Mouse (Mus musculus) myocyte (in vitro differentiated cells): ENCODE measurements around the gene Gpr150.

Experiments
- CEBPB ChIP-seq: IDR thresholded peaks from 2 replicates; pipeline ENCODE4 v1.6.1; 2011; ENCODE audit warnings: mild to moderate bottlenecking, moderate library complexity; ENCODE audit not compliant: poor library complexity, insufficient read depth, severe bottlenecking
- E2F4 ChIP-seq: IDR thresholded peaks from one replicate; pipeline ENCODE4 v1.6.1; 2011; ENCODE audit warnings: mild to moderate bottlenecking, control low read depth, moderate library complexity; ENCODE audit not compliant: insufficient read depth
- MAX ChIP-seq: IDR thresholded peaks from one replicate; pipeline ENCODE4 v1.6.1; 2011; ENCODE audit warnings: low read depth, mild to moderate bottlenecking, control low read depth
- MYOD1 ChIP-seq, 3 experiments: IDR thresholded peaks; one replicate each; pipeline ENCODE4 v1.6.1; 2011; ENCODE audit warnings: control low read depth in 2 of 3, low read depth in 2 of 3, mild to moderate bottlenecking in 2 of 3, moderate library complexity in 1 of 3; ENCODE audit not compliant: insufficient read length in 2 of 3, control insufficient read depth in 1 of 3
- MYOG ChIP-seq, 3 experiments: IDR thresholded peaks; one replicate each; pipeline ENCODE4 v1.6.1; 2011; ENCODE audit warnings: control low read depth in 2 of 3, low read depth in 2 of 3, mild to moderate bottlenecking in 2 of 3; ENCODE audit not compliant: insufficient read length in 2 of 3, control insufficient read depth in 1 of 3, insufficient read depth in 1 of 3
- POLR2A ChIP-seq: IDR thresholded peaks from one replicate; pipeline ENCODE4 v1.6.1; 2011; ENCODE audit warnings: low read depth, mild to moderate bottlenecking, control low read depth, moderate library complexity; ENCODE audit not compliant: insufficient read length
- POLR2AphosphoS2 ChIP-seq: IDR thresholded peaks from one replicate; pipeline ENCODE4 v1.6.1; 2011; ENCODE audit warnings: low read depth, control low read depth; ENCODE audit not compliant: insufficient read length
- TCF12 ChIP-seq: IDR thresholded peaks from one replicate; pipeline ENCODE4 v1.6.1; 2011; ENCODE audit warnings: mild to moderate bottlenecking, control low read depth; ENCODE audit not compliant: poor library complexity, insufficient read depth, severe bottlenecking
- USF1 ChIP-seq: IDR thresholded peaks from one replicate; pipeline ENCODE4 v1.6.1; 2011; ENCODE audit warnings: low read depth, mild to moderate bottlenecking, control low read depth, moderate library complexity

- TF ChIP-seq CEBPB (no peak), MAX (no peak), POLR2A (no peak), MYOD1 (IDR thresholded peaks at IDR 0.05; ENCODE audit: control insufficient read depth in 1 of 3, insufficient read length in 2 of 3, low read depth in 2 of 3) (no peak), TCF12 (no peak), E2F4 (no peak), MYOG (IDR thresholded peaks at IDR 0.05; ENCODE audit: control insufficient read depth in 1 of 3, insufficient read depth in 1 of 3, insufficient read length in 2 of 3, low read depth in 2 of 3) (no peak), USF1 (no peak), POLR2AphosphoS2 (no peak)
These were observed 35.0 kb downstream of the Gpr150 start for GRCm38 (mm10) chr13:76021782-76022181.
